Mouse (Mus musculus): ENCODE results near the gene A530064D06Rik. TPM values are rescaled to one million over a fixed set of nuclear protein-coding genes. Genes with fewer than 3 reads are reported as not detected.

The A530064D06Rik gene
- polyA plus RNA-seq, 1 experiment from 2014 or later, result not detected

DNA sequence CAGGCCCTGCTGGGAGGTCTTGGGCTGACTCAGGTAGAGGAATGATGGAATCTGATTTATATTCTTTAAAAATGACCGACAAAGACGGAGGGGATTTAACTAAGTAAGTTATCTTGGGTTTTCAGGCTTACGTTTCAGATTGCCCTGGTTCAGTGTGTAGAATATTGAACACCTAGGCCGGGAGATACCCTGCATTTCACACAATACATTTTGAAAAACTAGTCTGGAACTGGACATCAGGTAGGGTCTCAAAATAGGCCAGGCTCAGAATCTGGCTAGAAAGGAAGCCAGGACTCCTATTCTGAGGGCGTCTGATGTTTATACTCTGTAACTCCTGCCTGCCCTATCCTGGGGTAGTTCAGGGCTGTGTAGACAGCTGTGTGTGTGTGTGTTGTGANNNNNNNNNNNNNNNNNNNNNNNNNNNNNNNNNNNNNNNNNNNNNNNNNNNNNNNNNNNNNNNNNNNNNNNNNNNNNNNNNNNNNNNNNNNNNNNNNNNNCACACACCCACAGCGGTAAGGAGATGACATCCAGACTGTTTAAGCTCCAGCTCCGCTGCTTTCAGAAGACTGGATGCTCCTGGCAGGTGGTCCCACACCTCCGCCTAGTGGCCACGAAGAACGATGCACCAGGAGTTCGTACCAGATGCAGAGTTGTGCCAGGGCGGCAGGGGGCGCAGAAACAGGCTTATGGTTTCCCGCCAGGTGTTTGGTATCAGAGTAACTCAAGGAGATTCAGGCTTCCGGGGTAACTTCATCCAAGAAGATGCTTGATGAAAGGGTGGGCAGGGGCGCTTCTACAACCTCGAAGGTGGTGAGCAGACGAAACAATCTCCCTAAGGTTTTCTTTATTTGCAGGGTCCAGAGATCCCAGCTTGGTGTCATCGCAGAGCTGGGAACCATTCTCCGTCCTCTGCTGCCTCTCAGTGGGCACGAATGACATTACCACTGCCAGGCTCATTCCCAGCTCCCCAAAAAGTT lies 66.3 kb downstream of the A530064D06Rik start:
- Histone ChIP-seq H3K27ac (ENCODE audit: low read length) (no peak overlapping the region), H3K4me1 (ENCODE audit: control insufficient read depth, insufficient read depth, low read length) (peaks cover 22% of the 10 kb centered on the region; the same call in 1 of the 2 replicates), H3K9me3 (ENCODE audit: control insufficient read depth, low read depth, low read length) (no peaks in the 10 kb centered on the region), H3K4me3 (ENCODE audit: low read depth, low read length) (peak overlapping the region; percentile 20), H3K4me2 (replicated peaks; ENCODE audit: low read depth, low read length) (peak overlapping the region; percentile 44), H3K27me3 (ENCODE audit: control insufficient read depth, insufficient read depth, low read length) (peaks cover 12% of the 10 kb centered on the region; the same call in 1 of the 2 replicates), H3K9ac (replicated peaks; ENCODE audit: low read depth, low read length) (no peak overlapping the region), H3K36me3 (ENCODE audit: control insufficient read depth, insufficient read depth, low read length) (no peaks in the 10 kb centered on the region)
- 10% methylated on average over 21 of the region's 21 CpGs for WGBS
- ATAC-seq (ENCODE audit: insufficient number of reproducible peaks, insufficient read depth, low FRiP score, low read depth), result peak; percentile 54

DNA sequence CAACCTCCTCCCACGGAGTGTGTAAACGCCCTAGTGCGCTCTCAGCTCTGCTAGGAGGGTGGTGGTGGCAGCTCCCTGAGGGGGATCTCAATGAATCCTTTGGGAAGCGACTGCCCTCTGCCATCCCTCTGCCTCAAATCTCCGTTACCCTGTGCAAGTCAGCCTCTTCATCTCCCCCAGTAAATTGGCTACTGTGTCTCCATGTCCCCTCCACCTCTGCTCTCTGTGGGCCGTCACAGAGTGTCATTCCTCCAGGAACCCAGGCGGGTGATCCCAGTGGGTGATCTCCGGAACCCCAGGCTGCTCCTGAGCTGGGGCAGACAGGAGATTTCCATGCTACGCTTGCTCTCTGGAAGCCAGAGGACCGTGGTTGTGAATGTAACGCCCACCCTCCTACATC lies 67.8 kb downstream of the A530064D06Rik start:
- Histone ChIP-seq H3K4me3 (ENCODE audit: low read depth, low read length) (no peak overlapping the region), H3K27me3 (ENCODE audit: control insufficient read depth, insufficient read depth, low read length) (peaks cover 12% of the 10 kb centered on the region; the same call in 1 of the 2 replicates), H3K36me3 (ENCODE audit: control insufficient read depth, insufficient read depth, low read length) (no peaks in the 10 kb centered on the region), H3K9me3 (ENCODE audit: control insufficient read depth, low read depth, low read length) (no peaks in the 10 kb centered on the region), H3K27ac (ENCODE audit: low read length) (no peak overlapping the region), H3K4me2 (replicated peaks; ENCODE audit: low read depth, low read length) (no peak overlapping the region), H3K9ac (replicated peaks; ENCODE audit: low read depth, low read length) (no peak overlapping the region), H3K4me1 (ENCODE audit: control insufficient read depth, insufficient read depth, low read length) (peaks cover 26% of the 10 kb centered on the region; the same call in 1 of the 2 replicates)
- 41% methylated on average over 11 of the region's 11 CpGs for WGBS
- no peak for ATAC-seq (ENCODE audit: insufficient number of reproducible peaks, insufficient read depth, low FRiP score, low read depth)

Other genes with a start within 250 kb of the A530064D06Rik start
- 41.8 and 43.3 TPM in 2 replicates for gene Foxp4, start 242.6 kb downstream of the A530064D06Rik start, polyA plus RNA-seq (2014; fragmentation: Nextera tagmentation; extraction: Ambion mirVana)
- not detected in 2 replicates for gene 1700122O11Rik, start 129.0 kb downstream of the A530064D06Rik start, polyA plus RNA-seq (2014; fragmentation: Nextera tagmentation; extraction: Ambion mirVana)
- not detected in 2 replicates for gene 1700067P10Rik, start 78.0 kb downstream of the A530064D06Rik start, polyA plus RNA-seq (2014; fragmentation: Nextera tagmentation; extraction: Ambion mirVana)
- not detected in 2 replicates for gene 9830107B12Rik, start 21.0 kb downstream of the A530064D06Rik start, polyA plus RNA-seq (2014; fragmentation: Nextera tagmentation; extraction: Ambion mirVana)
- not detected in 2 replicates for gene Trem1, start 65.5 kb upstream of the A530064D06Rik start, polyA plus RNA-seq (2014; fragmentation: Nextera tagmentation; extraction: Ambion mirVana)
- gene Trem3, start 80.5 kb upstream of the A530064D06Rik start, polyA plus RNA-seq (2014; fragmentation: Nextera tagmentation; extraction: Ambion mirVana), result not detected in 2 replicates
- gene Treml4, start 97.0 kb upstream of the A530064D06Rik start, polyA plus RNA-seq (2014; fragmentation: Nextera tagmentation; extraction: Ambion mirVana), result 0.34 and 0.69 TPM in 2 replicates
- gene Treml2, start 132.2 kb upstream of the A530064D06Rik start, polyA plus RNA-seq (2014; fragmentation: Nextera tagmentation; extraction: Ambion mirVana), result 0.08 and 0.17 TPM in 2 replicates
- 0.51 and 0.59 TPM in 2 replicates for gene B430306N03Rik, start 148.9 kb upstream of the A530064D06Rik start, polyA plus RNA-seq (2014; fragmentation: Nextera tagmentation; extraction: Ambion mirVana)
- gene Trem2, start 179.1 kb upstream of the A530064D06Rik start, polyA plus RNA-seq (2014; fragmentation: Nextera tagmentation; extraction: Ambion mirVana), result 4.4 and 5.7 TPM in 2 replicates
- gene Treml1, start 192.6 kb upstream of the A530064D06Rik start, polyA plus RNA-seq (2014; fragmentation: Nextera tagmentation; extraction: Ambion mirVana), result 0.45 and 0.98 TPM in 2 replicates
- gene Nfya, start 242.6 kb upstream of the A530064D06Rik start, polyA plus RNA-seq (2014; fragmentation: Nextera tagmentation; extraction: Ambion mirVana), result 24.1 and 26.5 TPM in 2 replicates
- gene Oard1, start 242.7 kb upstream of the A530064D06Rik start, polyA plus RNA-seq (2014; fragmentation: Nextera tagmentation; extraction: Ambion mirVana), result 62.8 and 67.4 TPM in 2 replicates